Mouse (Mus musculus) T-helper 1 cell (primary cell): ENCODE measurements around the gene Bdkrb1.

ENCODE experiments used
- in situ Hi-C: fragments of 300-600 bp; cut with MboI, MseI; formaldehyde crosslinking; loops from one replicate; pipeline ENCODE4 v1.15.1; 2025; ENCODE audit warnings: high pct_unique_total_duplicates

The Bdkrb1 gene

DNA sequence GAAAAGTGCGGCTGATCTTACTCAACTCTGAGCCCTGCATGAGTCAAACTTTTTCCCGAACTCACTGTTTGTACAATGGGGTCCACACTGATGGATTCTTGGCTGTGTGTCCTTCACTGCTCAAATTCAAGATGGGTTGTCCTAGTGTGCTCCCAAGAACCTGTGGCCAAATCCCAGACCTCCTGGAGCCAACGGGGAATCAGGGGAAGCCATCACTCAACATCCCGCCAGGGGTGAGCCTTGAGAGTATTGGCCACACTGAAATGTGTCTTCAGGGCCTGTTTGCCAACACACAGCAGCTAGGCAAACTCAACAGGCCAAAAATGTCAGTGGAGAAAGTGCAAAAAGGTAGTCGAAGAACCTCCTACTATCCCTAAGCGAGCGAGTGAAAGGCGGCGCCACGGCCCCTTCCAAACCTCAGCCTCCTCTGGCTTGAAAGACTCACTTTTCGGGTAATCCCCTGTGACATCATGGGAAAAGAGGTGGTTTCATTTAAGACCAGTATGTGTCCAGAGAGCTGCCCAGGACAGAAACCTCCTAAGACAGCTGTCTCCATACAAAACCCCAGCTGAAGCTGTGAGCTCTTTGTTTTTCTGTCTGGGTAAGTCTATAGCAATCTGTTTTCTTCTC is at the start of gene Bdkrb1:
Bdkrb1 (plus strand) TSS at position 505 of the 630 bp plus-strand sequence.
- in situ Hi-C loops: no loop called here

DNA sequence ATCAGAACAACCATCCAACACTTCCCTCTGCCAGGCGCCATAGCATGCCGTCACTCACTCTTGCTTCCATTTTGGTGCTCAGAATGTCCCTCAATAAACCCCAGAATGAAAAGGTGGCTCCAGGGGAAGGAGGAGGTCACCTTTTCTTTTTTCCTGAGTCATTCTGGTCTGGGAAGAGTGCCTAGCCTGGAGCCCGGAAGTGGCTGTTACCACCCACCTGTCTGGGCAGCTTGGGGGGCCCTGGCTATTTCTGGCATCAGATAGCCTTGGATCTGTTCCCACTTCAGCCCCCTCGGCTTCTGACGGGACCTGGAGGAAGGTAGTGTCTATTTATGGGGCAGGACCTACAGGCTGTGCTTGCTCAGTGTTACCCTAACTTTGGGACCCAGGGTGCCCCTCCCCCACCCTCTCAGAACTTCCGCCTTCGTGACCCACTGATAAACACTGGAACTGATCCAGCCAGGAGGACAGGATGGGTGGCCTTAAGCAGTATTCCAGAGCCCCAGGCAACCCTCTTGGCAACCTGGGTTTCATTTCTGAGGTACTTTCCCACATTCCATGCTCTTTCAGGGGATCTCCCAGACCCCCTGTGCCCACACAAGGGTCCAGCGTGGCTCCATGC is 48.6 kb upstream of the Bdkrb1 start:
- in situ Hi-C loops: no loop called here

DNA sequence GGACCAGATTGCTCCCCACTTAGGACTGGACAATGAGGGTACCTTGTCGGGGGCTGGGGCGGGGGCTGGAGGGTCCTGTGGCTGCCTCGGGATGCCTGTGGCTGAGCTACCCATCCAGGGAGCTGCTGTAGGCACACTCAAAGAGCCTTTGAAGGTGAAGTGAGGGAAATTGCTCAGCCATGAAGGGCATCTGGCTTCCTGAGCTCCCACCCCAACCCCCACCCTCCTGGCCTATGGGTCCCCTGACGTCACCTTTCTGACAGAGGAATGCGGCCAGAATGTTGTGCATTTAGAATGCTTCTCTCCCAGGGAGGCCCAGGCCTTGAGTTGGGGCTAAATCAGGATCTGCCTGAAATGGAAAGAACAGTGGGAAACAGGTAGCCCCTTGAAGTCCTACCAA is 47.7 kb upstream of the Bdkrb1 start:
- in situ Hi-C loops: no loop called here

DNA sequence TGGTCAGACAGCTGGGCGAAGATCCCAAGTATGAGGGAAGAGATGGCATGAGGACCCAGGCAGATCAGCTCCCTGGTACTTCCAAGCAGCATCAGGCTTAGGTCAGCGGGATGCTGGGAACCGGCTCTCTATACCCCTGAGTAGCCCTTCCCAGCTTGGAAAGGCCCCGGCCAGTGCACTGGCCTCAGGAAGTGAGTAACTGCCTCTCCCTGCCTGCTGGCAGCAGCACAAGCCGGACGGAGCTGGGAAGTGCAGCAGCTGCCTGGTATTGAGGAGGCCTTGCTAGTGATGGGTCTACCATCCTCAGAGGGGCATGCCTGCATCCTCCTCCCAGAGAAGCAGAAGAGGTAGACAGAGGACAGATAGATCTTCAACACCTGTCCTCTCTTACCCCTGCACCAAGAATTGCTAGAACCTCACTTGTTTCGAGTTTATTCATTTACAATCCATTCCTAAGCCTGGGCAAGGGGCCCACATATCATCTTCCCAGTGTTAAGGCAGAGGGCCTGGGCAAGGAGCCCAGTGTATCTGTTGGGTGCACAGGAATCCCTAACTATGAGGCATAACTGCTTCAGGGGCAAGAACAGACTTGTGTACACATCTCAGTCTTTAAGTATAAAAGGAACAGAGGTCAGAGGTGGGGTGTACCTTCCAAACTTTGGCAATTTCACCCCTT is 45.5 kb upstream of the Bdkrb1 start:
- in situ Hi-C loops: no loop called here

DNA sequence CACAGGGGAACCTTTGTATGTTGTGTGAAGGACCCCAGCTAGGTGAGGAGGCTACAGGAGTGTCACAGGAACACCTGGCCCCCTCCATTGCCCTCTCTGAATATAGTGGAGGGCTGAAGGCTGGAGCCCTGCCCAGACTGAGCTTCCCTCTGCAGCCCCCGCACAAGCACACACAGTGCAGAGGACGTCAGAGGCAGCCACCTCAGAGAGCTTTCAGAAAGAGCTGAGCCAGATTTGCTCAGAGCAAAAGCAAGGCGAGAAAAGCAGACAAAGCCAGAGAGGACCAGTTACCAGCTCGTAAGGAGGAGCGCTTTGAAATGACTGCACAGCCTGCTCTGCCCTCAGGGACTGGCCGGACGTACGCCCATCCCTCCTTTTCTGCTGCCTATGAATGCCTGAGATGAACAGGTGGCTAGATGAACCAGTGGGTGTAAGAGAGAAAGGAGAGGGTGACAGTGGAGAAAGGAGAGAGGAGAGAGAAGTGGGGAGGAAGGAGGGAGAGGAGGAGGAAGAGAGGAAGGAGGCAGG is 41.8 kb upstream of the Bdkrb1 start:
- in situ Hi-C loops: no loop called here

DNA sequence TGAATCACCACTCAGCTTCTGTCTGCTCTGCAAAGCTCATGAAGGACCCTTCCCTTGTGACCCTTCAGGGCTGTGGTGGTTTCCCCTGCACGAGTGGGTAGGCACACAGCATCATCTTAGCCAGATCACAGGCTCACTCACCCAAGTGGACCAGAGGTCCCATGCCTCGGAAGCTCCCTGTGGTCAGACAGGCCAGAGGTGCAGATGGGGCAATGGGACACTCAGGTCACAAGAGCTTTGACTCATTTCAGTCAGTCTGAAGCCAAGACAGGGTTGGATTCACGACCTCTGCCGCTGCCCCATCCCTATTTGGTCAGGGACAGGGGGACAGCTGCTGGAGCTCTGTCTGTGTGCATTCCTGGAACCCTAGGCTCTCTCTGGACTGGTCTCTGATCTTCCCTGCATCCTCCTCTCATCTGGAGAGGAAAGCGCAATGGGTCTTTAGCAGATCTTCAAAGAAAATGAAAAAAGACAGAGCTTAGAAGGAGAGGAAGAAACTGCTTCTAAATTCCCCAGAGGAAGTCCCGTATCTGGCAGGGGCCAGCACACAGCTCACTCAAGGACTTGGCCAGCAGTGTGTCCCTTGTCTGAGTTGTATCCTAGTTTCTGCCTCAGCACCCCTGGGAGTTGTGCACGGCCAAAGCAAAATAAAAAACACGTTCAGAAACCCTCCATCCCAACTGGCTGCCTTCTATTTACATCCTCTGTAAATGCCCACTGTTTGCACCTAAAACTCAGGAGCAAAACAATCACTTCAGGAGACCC is 40.6 kb upstream of the Bdkrb1 start:
- in situ Hi-C loops: no loop called here

DNA sequence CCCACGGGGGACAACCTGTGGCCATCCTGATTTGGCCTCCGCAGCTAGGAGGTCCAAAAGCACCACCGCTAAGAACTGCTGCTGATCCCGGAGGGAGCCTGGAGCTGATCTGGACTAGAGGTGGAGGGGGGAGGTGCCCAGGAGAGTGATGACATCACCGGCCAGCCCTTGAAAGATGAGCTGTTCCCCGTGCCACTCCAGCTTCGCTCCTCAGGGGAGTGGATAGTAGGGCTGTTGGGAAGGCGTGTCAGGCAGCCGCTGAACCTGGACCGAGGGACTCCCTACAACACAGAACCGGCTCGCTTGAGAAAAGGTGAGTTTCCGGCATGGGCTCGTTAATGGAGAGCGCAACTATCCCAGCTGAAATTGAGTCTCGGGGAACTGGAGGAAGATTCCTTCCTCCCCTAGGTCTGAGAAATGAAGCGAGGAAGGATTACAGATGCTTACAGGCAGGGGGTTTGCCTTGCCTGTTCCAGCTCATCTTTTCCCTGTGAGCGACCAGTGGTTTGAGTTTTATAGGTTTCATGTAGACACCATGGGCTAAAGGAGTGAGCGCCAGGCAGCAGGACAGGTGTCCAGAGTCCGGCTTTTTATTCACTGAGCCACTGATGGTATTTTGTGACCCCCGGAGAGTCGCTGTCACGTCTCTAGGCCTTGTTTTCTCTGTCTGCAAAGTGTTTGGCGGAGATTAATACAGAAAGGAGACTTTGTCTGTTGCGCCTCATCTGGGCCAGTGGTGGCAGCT is 39.8 kb upstream of the Bdkrb1 start, which contains the start of gene Bdkrb2:
Bdkrb2 (plus strand) TSS at position 291 of the 745 bp plus-strand sequence.
- in situ Hi-C loops: no loop called here

DNA sequence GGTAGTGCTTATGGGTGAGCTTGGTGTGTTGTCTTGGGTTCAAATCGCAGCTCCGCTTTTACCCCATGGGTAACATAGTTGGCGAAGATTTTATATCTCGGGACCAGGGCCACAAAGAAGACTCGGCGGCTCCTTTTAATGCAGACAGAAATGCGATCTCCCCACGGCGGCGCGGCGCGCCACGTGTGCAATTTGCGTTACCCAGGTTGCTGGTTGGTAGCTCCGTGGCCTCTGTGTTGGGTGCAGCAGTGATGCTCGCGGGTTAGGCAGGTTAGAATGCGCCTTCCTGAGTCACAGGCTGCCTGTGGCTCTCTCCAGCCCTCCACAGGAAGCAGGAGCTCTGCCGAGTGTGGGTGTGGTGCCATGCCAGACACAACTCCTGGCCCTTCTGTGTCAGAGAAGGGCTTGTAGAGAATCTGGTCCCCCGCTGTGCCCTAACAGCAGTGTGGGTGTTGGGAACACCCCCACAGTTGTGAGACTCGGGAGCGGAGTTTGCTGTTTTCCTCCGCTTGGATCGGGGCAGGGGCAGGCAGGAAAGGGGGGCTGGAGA is 39.1 kb upstream of the Bdkrb1 start:
- in situ Hi-C loops: no loop called here

DNA sequence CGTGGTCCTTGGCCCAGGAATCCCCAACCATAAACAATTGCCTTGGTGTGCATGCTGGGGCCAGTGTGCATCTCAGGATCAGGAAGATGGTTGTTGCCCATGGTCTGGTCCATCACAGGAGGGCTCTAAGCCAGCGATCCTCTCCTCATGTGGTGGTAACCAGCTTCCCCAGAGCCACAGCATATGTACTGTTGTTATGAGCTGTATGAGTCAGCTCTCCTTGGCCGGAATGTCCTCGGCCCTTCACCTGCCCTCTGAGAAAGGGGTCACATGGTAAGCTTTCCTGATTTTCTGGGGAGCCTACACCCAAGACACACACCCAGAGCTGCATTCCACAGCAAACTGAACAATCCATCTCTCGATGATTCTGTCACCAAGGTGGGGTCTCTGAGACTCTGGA is 37.7 kb upstream of the Bdkrb1 start:
- in situ Hi-C loops: no loop called here

DNA sequence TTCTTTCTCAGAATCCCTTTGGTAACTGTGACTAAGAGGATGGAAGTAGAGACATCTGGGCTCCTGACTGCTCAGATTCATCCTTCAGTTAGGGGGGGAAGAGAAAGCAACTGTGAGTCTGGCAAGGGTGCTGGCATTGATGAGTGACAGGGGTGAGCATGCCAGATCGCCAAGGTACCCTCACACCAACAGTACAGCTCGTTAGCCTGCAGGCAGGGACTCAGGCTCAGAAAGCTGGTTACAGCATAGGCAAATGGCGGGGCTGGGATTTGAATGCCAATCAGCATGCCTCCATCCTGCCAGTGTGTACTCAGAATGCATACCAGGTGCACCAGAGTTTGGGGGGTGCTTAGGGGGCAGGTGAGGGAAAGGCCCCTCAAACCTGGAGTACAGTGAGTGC is 31.0 kb upstream of the Bdkrb1 start:
- in situ Hi-C loops: no loop called here

DNA sequence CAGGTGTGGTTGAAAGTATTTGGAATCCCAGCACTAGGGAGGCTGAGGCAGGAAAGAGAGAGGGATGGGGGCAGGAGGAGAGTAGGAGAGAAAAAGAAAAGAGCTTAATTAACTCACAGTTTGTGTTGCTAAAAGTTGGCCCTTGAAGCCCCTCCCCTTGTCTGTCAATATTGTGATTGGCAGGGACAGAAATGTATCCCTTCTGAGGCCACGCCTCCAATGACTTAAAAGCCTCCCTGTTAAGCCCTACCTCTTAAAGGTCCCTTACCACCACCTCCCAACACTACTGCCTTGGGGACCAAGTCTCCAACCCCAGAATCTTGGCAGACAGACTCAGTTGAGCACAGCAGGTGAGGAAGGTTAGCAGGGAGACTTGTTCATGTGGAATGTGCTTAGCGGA is 30.3 kb upstream of the Bdkrb1 start:
- in situ Hi-C loops: no loop called here

DNA sequence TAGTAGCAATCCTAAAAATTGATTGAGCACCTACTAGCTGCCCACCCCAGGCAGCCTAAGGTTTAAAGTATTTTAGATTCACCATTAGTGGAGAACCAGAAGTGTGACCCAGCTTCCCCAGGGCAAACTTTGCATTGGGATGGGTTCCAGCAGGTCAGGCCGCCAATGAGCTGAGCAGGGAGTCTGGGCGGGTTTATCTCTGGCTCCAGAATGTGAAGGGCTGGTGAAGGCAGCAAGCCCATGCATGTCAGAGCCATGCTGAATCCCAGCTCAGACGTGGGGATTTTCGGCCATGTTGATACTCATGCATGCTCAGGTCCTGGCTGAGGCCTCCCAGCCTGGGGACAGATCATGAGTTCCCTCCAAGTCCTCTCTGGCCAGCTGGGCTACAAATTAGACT is 28.5 kb upstream of the Bdkrb1 start:
- in situ Hi-C loops: no loop called here

DNA sequence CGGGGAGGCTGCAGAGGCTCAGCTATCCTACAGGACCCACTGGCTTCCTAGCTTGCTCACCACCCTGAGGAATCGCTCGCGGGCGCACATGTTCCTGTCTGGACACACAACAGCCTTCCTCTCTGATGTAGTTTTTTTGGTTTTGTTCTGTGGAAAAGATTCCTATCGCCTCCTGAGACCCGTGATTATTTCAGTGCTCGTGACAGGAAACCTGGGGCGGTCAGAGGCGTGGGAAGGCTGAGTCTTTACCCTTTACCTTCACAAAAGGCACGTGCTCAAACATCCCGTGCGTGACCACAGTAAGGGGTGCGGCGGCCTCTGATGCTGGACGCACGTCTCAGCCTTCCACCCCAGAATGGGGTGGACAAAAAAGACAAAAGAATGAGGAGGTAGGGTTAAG is 22.4 kb upstream of the Bdkrb1 start:
- in situ Hi-C loops: loop anchor here (5.0 kb wide), 1 partner anchor 83 kb away; no protein-coding TSS in a partner anchor

DNA sequence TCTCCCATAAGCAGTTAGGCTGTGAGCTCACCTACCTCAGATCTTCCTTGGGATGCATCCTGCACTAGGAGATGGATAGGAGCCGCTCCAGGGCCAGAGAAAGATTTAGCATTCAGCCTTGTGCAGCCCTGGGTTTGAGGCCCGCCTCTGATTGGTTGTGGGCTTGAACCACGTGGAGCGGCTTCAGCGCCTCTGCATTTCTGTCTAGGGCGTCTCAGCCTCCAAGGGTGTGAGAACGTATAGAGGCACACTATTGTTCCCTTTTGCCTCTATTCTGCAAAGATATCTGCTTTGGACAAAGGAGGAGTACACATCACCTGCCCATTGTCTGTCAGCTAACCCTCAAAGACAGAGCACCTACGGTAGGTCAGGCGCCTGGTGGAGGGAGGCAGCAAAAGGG is 20.4 kb upstream of the Bdkrb1 start:
- in situ Hi-C loops: loop anchor here (5.0 kb wide), 1 partner anchor 85 kb away; no protein-coding TSS in a partner anchor

DNA sequence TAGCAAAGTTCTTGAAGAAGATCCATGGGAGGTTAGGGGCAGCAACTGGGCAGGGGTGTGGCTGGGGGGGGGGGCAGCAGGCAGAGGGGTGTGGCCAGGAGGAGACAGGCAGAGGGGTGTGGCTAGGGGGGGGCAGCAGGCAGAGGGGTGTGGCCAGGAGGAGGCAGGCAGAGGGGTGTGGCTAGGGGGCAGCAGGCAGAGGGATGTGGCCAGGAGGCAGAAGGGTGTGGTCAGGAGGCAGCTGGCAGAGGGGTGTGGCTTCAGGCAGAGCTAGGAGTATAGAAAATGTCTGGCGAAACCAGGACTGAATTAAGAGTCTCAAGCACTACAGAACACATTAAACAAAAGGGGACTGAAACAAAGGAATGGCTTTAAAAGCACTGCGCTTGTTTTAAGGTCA is 19.4 kb upstream of the Bdkrb1 start:
- in situ Hi-C loops: loop anchor here (5.0 kb wide), 1 partner anchor 86 kb away; no protein-coding TSS in a partner anchor

DNA sequence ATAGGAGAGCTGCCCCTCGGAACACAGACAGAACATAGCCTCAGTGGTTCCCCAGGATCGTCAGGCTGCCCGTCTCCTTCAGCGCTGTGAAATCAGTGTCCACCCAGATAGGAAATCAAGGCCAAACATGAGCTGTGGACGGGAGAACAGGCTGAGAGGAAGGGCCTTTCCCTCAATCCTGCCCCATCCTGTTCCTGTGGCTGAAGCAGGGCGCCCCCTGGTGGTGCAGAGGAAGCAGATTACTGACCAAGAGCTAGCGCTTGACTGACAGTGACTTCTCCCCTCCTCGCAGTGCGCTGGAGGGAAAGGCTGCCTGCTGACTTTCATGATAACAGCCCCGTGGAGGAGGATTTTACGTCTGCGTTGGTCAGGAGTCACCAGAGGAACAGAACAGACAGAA is 18.0 kb upstream of the Bdkrb1 start:
- in situ Hi-C loops: loop anchor here (5.0 kb wide), 1 partner anchor 88 kb away; no protein-coding TSS in a partner anchor

DNA sequence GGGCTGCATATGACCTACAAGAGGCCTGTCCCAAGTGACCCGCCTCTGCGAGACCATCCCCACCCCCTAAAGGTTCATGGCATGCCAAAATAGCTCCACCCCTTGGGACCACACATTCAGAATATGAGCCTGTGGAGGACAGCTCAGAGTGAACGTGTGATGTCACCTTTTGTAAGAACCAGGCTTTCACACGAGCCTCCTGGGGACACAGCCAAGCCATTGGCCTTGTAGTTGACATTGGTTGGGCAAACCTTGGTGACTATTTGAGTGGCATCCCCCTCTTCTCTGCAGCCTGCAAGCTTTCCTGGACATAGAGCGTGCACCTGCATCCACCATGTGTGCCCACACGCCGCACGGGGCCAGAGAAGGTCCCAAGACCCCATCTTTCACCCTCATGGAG is 15.4 kb upstream of the Bdkrb1 start:
- in situ Hi-C loops: no loop called here

DNA sequence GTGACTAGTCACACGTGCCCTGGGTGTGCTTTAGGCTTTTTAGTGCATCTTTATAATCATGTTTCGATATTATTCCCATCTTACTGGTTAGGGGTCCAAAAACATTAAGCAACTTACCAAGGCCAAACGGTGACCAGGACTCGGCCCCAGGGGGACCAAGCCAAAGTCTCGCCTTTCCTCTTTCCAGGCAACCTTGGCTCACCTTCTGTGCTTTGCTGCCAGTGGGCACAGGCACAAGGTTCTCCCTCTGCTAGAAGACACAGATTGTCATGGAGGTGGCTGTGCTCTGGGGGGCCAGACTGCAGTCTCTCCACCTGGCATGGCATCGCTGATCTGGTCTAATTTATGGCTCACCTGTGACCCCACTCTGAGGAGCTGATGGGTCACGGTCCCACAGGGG is 12.1 kb upstream of the Bdkrb1 start:
- in situ Hi-C loops: no loop called here

DNA sequence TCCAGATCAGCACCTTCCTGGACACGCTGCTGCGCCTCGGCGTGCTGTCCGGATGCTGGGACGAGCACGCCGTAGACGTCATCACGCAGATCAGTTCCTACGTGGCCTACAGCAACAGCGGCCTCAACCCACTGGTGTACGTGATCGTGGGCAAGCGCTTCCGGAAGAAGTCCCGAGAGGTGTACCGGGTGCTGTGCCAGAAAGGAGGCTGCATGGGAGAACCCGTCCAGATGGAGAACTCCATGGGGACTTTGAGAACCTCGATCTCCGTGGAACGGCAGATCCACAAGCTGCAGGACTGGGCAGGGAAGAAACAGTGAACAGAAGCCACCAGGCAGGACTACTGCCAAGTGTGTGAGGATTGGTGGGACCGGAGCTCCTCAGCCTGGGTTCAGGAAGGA is 10.5 kb upstream of the Bdkrb1 start:
- in situ Hi-C loops: no loop called here

DNA sequence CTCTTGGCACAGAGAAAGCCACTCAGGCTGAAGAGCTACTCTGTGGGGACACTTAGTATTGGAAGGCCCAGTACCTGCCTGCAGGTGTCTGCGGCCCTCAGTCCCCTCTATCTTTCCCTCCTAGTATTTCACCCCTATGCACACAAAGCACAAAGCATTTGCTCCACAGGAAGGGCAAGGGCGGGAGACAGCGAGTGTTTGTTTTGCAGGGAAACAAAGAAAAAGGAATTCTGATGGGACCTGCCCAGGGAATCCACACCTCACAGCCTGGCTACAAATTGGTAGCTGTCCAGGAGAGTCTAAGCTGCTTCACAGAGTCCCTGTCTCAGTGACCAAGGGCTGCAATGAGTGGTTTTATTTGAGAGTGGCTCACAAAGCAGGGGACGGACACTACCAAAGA is 9.4 kb upstream of the Bdkrb1 start:
- in situ Hi-C loops: no loop called here

DNA sequence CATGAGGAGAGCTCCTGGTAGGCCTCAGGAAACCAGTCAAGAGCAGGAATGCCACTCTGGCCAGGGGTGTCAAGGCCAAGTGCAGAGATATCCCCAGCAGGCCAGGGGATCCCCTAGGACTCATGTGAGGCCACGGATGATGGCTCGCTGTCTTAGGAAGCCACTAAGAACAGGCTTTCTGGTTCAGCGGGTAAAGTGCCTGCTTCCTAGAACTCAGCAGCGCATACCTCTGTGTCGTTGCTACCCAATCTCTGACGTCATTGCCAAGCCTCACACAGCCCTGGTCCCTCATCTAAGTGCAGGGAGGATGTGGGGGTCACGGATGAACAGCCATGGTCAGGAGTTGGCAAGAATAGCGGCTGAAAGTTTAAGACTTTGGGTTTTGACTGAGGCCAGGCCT is 5.8 kb upstream of the Bdkrb1 start:
- in situ Hi-C loops: no loop called here
